27 mouse cellular contexts compared by ENCODE assay signal in genomic region chr5:110604311-110604710, GRCm38 (mm10).
"Had no signal": no experiment of that assay in that cellular context is flagged by ENCODE, and none has a peak within 500 bp of the region (broad histone marks: within the 10 kb centered on the region; RNA-seq: fewer than 3 reads in every experiment).

No protein-coding gene starts in this region.

- ATAC-seq: forebrain, embryonic 13.5 days; forebrain, embryonic 14.5 days; forebrain, embryonic 15.5 days; forebrain, embryonic 16.5 days; forebrain, postnatal 0 days had no signal

- H3K27me3 ChIP-seq: embryonic facial prominence, embryonic 15.5 days; forebrain, embryonic 15.5 days had no signal

- H3K36me3 ChIP-seq: embryonic facial prominence, embryonic 10.5 days; embryonic facial prominence, embryonic 12.5 days; embryonic facial prominence, embryonic 13.5 days; embryonic facial prominence, embryonic 15.5 days; forebrain, embryonic 10.5 days; forebrain, embryonic 12.5 days; forebrain, embryonic 15.5 days had no signal

- DNase-seq: cerebellum, adult 9-10 months; cerebellum, adult 9-11 months; cerebellum, postnatal 10 days; cerebellum, postnatal 14 days; cerebellum, postnatal 25 days; cerebellum, postnatal 36 days; embryo, embryonic 11 days; forebrain, postnatal 0 days; gastrocnemius, adult 2 months; gastrocnemius, postnatal 10 days; gastrocnemius, postnatal 14 days; gastrocnemius, postnatal 25 days; gastrocnemius, postnatal 36 days; heart, adult 11 months; heart, adult 18-20 months; heart, adult 2 months had no signal

- H3K27ac ChIP-seq: embryonic facial prominence, embryonic 10.5 days; embryonic facial prominence, embryonic 12.5 days; embryonic facial prominence, embryonic 13.5 days; embryonic facial prominence, embryonic 15.5 days; forebrain, embryonic 10.5 days; forebrain, embryonic 12.5 days; forebrain, embryonic 13.5 days; forebrain, embryonic 15.5 days; gastrocnemius, adult 2 months; heart, adult 2 months had no signal

- H3K9ac ChIP-seq: embryonic facial prominence, embryonic 12.5 days; embryonic facial prominence, embryonic 13.5 days; embryonic facial prominence, embryonic 15.5 days; forebrain, embryonic 12.5 days; forebrain, embryonic 13.5 days; forebrain, embryonic 15.5 days; forebrain, postnatal 0 days had no signal

- H3K4me1 ChIP-seq: forebrain, embryonic 12.5 days; forebrain, embryonic 13.5 days; forebrain, embryonic 15.5 days had no signal

- H3K4me2 ChIP-seq: embryonic facial prominence, embryonic 12.5 days; embryonic facial prominence, embryonic 13.5 days; embryonic facial prominence, embryonic 15.5 days; forebrain, embryonic 12.5 days; forebrain, embryonic 13.5 days; forebrain, embryonic 15.5 days had no signal

- H3K9me3 ChIP-seq: embryonic facial prominence, embryonic 10.5 days; embryonic facial prominence, embryonic 12.5 days; embryonic facial prominence, embryonic 13.5 days; embryonic facial prominence, embryonic 15.5 days; forebrain, embryonic 10.5 days; forebrain, embryonic 12.5 days; forebrain, embryonic 13.5 days; forebrain, embryonic 15.5 days had no signal

- H3K4me3 ChIP-seq: embryonic facial prominence, embryonic 10.5 days; embryonic facial prominence, embryonic 12.5 days; embryonic facial prominence, embryonic 13.5 days; embryonic facial prominence, embryonic 15.5 days; erythroblast, embryonic 14.5 days; forebrain, embryonic 10.5 days; forebrain, embryonic 12.5 days; forebrain, embryonic 13.5 days; forebrain, embryonic 15.5 days; gastrocnemius, adult 2 months; heart, adult 2 months had no signal
